Mouse (Mus musculus) natural killer cell, adult 2 months (primary cell): ENCODE data around the gene Ankrd11.

Experiments
- DNase-seq, 2 experiments: peaks; one replicate each; pipeline ENCODE4 v3.0.0; 2022; ENCODE audit warnings: low spot score in 2 of 2

Gene Ankrd11

DNA sequence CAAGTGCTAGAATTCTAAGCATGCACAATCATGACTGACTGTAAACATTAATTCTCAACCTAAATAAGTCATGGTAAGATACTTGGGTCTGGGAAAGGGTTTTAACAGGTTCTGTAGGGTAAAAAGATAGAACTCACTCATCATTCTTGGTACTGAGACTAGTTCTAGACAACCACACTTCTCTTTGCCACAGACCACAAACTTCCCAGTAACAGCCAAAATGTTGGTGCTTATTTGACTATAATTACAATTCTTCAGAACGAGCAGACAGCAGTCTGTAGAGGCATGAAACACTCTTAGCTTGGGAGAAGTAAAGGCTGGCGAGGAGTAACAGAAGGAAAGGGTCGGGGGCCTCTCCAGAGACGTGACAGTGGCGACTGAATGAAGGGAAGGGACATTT is 80.0 kb downstream of the Ankrd11 start:
- DNase-seq = no peak

DNA sequence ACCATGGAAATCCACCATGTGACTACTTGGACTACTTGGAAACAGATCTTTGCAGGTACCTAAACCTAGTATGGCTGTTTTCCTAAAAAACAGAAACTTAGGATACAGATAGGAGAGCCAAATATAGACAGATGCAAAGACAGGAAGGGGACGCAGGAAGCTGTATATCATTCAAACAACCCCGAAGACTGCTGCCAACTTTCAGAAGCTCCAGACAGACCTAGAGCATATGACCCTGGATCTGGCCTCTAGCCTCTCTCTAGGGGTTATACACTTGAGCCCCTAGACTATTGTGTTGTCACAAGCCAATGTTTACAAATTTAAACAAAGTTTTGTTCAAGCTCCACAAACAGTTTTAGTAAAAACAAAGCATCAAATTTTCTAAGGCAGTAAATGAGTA is 80.6 kb downstream of the Ankrd11 start:
- no peak for DNase-seq

DNA sequence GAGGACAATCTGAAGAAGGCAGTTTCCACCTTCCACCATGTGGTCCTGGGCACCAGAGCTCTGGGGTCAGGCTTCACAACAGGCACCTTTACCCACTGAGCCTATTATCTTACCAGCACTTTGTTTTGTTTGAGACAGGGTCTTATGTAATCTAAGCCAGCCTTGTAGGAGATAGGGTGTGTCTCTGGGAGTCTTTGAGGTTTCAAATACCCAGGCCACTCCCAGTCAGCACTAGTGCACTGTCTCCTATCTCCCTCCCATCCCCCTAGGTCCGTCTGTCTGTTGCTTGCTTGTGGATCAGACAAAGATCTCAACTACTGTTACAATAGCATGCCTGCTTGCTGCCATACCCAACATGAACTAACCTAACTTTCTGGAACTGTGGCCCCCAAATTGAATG is 81.1 kb downstream of the Ankrd11 start:
- no peak for DNase-seq

DNA sequence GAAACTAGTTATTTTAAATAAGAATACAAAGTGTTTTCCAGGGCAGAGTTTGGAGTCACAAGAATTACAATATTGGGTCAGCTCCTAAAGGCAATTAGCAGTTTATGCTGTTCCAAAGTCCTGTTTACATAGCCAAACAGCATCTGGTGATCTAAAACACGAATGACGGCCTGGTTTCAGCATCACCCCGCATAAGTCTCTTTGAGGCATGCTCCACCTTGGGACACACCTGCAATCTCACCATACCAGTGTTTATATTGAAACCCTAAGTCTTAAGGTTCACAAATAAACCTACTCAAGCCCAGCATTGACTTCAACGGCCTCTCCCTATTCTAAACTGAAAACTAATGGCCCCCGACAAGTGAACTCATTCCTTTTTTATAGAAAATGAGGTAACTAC is 81.8 kb downstream of the Ankrd11 start:
- no peak for DNase-seq

DNA sequence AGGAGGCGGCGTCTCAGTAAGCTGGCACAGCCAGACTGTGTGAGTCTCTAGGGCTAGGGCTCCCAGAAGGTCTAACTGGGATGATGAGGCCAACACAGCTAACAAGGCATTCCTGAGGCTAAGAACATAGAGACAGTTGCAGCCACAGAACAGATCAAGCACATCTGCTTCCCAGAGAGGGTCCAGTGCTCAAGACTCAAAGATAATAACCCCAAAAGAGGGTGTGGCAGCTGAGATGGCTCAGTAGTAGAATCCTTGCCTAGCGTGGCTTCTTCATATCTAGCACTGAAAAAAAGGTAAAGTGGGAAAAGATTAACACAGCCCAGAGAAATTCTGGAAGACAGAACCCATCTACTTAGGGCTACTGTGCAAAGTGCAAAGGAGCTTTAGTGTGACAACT is 86.1 kb downstream of the Ankrd11 start:
- no peak for DNase-seq

DNA sequence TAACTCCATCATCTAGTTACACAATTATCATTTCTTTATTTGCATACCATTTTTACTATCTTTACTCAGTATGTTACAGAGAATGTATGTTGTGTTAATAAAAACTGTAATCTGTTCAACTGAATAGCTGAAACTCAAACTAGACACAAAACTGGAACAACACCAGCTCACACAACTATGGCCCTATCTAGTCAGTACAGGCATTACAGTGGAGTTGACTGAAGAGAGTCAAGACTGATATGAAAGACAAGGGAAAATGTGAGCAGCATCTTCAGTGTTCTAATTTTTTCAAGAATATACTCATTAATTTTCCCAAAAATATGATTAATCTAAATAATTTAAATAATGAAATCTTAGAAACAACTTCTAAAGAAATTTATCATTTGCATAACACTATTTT is 86.9 kb downstream of the Ankrd11 start:
- no peak for DNase-seq

DNA sequence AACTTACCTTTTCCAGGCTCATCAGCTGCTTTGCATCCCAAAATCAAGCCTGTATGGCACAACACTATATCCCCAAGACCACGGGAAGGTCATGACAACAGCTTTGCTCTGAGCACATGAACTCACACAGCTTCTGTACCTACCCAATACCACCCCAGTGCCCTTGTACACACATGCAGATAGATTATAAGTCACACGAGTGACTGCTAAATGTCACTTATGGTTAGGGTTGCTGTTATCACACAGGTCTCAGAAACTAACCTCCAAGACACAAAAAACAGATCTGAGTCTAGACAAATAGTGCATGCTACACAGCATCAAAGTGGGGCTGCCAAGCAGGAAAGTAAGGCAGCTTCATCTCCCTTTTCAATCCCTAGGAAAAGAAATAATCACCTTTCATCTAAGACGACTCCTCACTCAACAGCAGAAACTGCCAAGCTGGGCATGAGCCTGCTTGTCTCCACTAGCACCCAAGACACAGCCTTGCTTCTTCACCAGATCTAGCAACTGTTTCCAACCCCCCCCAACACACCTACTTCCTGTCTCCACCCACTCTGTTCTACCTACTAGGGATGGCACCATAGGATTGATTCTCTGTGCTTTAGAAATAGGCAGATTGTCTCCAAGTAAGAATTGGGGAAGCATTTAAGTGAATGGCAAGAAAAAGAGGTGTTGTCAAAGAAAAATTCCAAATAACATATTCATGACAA is 87.8 kb downstream of the Ankrd11 start:
- DNase-seq = peak; percentile 20 to 25

DNA sequence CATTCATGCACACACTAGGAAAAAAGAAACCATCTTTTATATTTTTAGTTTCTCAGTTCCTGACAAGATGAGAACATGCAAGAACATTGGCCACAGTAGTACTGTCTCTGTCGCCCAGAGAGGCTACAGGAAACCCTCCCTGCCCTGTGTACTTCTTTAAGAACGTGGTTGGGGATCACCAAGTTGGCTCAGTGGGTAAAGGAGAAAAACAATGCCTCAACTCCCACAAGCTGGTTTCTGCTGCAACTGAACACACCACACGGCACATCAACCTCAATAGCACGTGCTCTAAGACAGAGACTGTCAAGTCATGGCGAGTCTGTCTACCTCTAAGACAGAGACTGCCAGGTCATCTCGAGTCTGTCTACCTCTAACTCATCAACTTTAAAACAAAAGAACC is 89.0 kb downstream of the Ankrd11 start:
- peak; percentile 27 to 31 for DNase-seq

DNA sequence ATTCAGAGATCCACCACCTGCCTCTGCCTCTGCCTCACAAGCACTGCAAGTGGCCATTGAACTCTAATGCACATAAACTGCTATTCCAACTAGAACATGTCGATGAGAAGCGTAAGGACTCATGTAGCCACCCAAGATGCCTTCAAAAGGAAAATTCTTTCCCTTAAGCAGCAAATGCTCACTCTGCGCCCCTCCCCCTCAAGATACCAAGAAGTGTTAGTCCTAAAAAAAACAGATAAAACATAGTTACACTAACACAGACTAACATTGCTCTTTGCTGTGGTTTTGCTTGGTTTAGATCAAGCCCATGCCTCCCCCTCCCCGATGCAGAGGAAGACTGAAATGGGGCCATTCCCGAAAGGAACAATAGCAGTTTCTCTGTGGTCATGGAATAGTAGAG is 90.6 kb downstream of the Ankrd11 start:
- DNase-seq = no peak

DNA sequence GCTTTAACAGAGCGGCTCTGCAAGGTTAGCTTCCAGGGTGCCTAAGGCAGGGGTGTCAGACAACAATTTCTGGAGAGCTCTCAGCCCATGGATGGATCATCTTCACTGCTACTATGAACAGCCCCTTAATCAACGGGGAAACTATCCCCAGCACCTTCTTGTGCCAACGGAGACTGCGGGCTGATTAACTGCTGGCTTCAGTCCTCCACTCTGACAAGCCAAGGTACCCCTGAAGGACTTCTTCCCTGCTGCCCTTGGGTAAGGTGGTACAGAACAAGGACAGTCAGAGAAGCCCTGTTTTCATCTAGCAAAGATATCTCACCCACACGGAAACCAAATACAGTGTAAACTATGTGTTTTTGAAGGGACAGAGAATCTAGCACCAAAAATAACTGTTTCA is 92.4 kb downstream of the Ankrd11 start:
- DNase-seq = no peak

DNA sequence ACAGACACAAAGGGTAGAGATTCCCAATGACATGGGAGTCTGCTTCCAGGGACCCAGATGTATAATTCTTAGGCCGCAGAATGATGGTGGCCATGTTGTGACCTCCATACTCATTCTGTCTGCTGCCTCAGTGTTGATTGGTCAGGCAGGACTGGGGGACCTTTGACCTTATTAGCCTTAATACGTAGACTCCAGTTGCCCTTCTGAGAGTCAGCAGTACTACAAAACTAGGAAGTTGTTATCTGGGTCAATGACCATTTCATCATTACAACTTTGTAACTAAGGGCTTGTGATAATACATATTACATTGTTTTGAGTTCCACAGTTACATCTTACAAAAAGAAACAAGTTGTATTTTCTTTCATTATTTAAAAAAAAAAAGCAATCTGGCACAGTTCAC is 96.3 kb downstream of the Ankrd11 start:
- DNase-seq = no peak

DNA sequence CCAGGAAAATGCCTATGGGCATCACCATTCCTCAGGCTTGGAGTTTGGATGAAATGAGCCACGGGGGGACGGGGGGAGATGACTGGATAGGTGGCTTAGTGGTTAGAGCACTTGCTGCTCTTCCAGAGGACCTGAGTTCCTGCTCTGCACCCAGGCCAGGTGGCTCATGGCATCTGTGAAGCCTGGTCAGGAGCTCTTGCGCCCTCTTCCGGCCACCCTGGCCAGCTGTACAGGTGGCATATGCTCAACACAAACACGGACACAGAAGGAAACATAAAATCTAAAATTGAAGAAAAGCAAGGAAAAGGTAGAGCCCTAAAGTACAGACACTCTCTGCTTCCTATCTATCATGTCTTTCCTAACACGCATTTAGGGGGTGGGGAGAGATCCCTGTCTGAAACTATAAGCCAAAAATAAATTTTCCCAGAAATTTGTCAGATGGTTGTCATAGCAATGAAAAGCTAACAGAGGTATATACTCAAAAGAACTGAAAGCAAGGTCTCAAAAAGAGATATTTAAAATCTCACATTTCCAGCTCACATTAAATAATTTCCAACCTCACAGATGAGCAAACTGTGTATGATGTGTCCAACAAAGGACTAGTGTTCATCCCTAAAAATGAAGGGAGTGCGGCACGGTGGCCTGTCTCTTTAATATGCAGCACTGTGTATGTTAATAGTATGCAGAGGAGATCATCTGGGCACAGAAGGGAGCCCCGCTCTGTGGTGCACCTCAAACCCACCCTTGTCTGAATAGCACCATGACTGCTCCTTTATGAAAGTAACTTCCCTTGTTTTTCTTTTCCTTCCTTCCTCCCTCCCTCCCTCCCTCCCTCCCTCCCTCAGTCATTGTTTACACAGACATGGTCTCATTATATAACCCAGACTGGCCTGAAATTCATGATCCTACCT is 99.0 kb downstream of the Ankrd11 start:
- DNase-seq = peak in 1 of 2 experiments; percentile 42

DNA sequence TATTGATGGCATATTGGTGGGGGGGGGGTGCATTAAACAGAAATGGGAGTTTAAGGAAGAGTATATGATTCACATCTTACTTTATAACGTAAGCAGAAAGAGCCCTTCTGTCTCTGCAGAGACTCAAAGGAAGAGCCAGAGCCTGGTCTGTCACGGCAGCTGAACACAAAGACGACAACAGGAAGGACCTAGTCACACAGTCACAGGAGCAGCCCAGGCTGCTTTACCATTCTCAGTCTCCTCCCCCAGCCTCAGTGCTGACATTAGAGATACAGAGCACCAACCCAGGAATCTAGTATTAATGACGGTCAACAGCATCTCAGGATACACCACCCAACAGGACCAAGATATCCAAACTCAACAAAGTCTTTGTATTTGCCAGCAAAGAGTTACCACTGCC is 103.5 kb downstream of the Ankrd11 start:
- DNase-seq = peak; percentile 54 to 85

DNA sequence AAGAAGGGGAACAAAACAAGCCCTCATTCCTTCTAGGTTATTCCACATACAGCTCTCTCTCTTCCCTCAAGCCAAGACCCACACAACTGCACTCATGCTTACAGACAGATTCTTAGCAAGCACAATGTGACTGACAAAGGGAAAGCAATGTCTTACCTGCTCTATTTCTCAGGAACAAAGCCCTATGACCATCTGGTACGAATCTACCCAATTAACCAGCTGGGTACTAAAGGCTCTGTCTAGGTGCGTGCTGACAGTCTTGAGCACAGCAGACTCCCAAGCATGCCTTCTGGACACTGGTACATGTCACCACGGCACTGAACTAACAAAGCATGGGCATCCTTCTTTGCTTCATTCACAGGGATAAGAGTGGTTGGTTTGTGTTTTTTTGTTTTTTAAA is 103.9 kb downstream of the Ankrd11 start:
- peak in 1 of 2 experiments; percentile 30 for DNase-seq

DNA sequence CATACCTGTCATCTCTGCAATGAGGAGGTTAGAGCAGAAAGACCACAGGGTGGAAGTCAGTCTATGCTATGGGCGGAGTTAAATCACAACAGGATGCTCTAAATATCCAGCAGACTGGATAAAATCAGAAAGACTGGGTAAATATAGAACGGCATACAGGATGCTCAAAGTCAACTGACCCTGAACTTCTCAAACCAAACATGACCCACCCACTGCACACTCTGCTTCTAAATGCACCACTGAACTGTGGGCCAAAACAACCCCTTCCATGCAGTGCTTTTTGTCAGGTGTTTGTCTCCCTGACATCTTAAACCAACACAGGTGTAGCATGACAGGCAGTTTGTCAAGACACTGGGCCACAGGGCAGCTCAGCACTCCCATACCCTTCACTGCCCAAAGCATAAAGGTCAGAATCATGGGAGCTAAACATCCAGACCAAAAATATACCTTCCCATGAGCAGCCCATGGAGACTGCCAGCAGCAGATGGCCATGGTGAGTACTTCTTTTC is 104.5 kb downstream of the Ankrd11 start:
- peak in 1 of 2 experiments; percentile 79 for DNase-seq

DNA sequence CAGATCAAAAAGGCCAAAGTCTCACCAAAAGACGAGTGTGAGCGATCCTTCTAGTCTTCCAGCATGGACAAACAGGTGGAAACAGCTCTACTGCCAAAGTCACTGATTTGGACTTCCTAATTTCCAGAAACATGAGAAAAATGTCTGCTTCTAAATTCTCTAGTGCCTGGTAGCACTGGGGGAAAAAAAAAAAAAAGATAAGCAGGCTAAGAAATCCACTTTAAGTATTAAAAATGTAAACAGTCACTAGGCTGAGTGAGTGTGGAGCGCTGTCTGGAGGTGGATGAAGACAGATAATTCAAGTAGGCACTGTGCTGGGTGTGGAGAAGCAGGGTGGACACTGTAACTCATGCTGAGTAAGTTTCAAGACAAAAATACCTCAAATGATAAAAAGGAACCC is 106.2 kb downstream of the Ankrd11 start:
- no peak for DNase-seq

DNA sequence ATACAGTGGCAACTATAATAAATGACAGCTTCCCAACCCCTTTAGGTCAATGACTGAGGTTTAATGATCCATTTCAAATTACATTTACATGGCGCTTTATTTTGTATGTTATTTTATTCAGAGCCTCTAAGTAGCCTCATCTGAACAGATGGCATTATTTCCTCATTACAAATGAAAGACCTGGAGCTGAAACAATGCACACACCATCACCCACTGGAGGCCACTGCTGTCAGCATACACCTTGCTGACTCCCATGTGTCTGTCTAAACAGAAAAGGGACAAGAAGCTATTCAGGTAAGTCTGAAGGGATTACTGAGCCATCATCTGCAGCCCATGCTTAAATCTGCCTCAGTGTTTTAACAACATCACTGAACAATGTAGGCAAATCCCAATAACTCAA is 107.0 kb downstream of the Ankrd11 start:
- no peak for DNase-seq

DNA sequence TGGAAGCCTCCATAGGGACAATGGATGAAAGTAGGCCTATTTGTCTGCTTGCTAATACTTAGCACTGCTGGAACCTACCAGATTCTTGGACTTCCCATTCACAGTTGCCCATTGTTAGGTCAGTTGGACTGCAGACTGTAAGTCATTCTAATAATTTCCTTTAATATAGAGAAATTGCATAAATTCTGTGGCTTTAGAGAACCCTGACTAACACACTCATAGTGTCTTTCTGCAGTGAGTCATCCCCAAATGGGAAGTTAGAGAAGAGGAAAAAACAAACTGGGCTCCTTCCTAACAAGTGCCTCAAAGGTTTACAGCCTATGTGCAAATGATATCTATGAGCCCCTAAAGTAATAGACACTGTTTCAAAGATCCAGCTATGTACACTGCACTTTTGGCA is 108.1 kb downstream of the Ankrd11 start:
- DNase-seq = no peak

DNA sequence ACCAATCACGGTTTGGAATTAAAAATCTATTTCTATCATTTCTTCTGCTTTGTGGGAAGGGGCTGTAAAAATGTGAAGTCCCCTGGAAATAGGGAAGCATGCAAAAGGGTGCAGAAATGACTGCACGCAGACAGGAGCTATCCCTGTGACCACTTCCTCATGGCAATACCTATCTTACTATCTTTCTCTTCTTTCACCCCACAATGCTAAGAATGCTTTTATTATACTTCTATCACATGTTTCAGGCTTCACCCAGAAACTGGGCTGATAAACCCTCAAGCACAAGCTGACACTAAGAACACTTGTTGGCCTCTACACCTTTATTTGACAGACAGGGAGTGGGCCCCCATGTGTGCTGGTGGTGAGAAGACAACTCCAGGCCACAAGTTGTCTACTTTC is 109.5 kb downstream of the Ankrd11 start:
- DNase-seq = peak; percentile 44 to 64

DNA sequence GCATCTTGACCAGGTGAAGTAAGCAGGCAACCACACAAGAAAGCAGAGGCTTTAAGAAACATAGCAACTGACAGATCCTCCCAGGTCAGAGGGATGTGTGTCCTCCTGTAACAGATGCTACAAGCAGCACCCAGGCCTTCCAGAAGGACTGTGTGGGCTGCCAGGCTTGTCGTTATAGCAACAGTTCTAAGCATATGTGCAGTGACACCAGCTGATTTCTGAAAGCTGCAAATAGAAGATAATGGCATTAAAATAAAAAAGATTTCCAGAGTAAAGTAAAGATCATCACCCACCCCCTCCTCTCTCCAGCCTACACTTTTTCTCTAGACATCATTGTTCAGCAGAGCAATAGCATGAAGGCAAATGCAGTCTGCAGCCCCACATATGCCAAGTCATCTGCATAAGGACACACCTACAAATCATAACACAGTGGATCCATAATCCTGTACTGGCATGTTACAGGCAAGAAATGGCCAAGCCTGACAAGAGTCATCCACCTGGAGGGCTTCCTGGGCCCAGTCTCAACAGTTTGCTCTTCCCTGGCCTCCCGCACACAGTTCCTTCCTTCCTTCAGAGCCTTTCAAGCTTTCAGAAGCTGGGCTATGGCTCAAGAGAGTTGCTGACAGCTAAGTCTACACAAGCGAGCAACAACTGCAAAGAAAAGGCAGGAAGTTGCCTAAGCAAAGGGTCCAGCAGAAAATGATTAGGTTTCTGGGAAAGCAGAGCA is 110.1 kb downstream of the Ankrd11 start:
- DNase-seq = no peak

DNA sequence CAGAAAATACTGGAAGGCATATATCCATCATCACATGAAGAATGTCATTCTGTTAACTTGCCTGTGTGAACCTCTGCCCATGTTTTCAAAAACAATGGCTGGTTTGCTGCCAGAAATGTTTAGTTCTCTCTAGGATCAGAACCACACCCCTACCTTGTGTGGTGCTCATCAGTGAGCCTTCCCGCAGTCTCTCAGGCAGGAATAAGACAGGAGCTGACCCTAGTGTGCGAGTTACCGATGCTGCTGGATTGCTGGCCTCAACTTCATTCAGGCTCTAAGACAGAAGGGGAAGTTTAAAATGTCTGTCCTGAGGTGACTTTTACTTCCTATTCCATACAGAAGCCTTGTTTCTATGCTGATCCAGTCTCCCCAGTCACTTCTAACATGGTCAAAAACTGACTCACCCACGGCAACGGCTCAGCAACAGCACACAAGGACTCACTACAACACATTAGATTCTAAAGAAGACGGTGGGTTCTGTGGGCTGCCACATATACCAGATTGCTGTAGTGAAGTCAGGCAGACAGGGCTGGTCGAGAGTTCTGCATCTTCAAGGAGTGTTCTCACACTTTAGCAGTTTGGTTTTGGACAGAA is 113.3 kb downstream of the Ankrd11 start:
- DNase-seq = peak; percentile 68 to 74

DNA sequence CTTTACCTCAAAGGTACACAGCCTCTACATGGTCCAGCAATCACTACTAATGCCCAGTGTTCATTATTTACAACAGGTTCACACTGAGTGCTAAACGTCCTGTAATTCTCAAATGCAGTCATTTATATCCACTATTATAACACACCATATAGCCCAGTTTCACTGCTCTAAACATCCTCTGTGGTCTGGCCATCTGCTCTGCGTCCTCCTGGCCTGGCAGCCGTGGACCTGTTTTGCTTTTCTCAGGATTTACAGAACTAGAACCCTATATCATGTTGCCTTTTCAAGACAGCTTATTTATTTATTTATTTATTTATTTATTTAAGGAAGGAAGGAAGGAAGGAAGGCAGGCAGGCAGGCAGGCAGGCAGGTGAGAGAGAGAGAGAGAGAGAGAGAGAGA is 114.2 kb downstream of the Ankrd11 start:
- DNase-seq = no peak
